Mouse (Mus musculus): Measurements from ENCODE around the gene Klhdc8a.
A peak's percentile ranks its signal among the peaks of the same experiment; 100 is the strongest.

Gene Klhdc8a

GRCm38 (mm10) chr1:132290921-132291675 is 7.3 kb upstream of the Klhdc8a start:
- no peak for DNase-seq (ENCODE audit: low spot score)

GRCm38 (mm10) chr1:132291706-132292105 is 6.7 kb upstream of the Klhdc8a start:
- no peak for DNase-seq (ENCODE audit: low spot score)

- DNase-seq (ENCODE audit: low spot score): no peak
Measured at GRCm38 (mm10) chr1:132292318-132293129, 5.9 kb upstream of the Klhdc8a start.

DNA sequence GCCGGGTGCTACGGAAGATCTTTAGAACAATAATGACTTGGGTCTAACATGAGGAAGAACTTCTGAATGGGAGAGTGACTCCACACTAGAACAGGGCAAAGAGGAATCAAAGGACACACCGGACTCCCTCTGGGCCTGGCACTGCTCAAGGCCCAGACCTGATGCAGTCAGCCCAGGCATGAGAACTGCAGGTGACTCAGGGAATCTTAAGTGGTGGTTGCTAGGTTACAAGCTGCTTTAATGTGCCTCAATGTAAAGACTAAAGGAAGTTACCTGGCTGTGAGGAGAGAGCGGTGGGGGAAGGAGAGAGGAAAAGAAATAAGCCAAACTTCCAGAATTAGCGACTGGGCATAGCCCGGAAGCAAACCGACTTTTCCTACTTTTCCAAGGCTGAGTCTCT is 2.9 kb upstream of the Klhdc8a start:
- no peak for DNase-seq (ENCODE audit: low spot score)

GRCm38 (mm10) chr1:132296051-132296450 is 2.4 kb upstream of the Klhdc8a start:
- no peak for DNase-seq (ENCODE audit: low spot score)

DNA sequence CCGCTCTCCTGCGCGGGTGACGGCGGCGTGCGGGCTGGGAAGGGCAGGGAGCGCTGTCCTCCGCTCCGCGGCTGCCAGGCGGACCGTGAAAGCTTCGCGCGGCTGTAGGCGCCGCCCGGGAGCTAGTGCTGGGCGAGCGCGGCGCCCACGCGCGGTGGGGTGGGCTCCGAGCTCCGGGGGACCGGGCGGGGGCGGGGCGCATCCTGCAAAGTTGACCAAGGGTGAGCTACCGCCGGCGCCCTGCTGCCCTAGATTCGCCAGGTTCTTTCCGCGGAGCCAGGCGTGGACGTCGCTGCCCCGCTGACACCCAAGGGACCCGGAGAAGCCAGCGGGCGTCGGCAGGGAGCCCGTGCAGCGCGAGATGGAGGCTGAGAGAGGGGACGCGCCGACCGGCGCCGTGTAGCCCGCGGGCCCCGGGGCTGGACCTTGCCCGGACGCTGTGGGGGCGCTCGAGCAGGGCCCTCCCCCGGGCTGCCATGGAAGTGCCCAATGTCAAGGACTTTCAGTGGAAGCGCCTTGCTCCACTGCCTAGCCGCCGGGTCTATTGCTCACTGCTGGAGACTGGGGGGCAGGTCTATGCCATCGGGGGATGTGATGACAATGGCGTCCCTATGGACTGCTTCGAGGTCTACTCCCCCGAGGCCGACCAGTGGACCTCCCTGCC is 507 bp downstream of the Klhdc8a start:
- no peak for DNase-seq (ENCODE audit: low spot score)

DNA sequence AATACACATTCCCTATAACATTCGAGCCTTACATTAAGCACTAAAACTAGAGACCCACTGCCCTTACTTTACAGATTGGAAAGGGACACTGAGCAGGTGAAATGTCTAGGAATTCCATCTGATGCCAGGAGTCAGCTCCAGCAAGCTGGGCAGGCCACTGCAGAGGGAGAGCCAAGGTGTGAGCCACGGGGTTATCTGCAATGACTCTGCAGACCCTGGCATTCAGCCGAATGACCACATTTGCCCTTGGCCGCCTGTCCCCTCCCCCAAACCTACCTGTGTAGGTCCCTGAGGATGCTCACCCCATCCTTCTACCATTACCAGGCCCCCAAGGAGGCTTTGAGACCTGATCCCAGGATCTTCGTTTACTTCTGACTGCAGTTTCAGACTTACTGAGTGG is 1.3 kb downstream of the Klhdc8a start:
- DNase-seq (ENCODE audit: low spot score): no peak

DNA sequence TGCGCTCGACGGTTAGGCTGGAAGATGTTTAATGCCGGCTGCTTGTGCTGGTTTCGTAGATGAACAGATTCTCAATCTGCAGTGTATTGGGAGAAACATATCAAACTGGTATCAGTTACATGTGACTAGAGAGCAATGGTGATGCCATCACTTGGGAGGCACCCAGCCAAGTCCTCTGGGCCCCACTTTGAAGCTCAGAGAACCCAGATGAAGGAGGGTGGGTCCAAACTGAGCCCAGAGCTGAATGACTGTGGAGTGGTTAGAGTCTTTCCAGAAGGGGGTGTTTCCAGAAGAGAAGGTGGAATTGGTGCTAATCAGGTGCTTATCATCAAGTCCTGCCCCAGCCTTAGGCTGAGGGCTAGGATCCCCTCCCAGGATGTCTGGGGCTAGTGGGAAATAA is 2.8 kb downstream of the Klhdc8a start:
- DNase-seq (ENCODE audit: low spot score): no peak

DNA sequence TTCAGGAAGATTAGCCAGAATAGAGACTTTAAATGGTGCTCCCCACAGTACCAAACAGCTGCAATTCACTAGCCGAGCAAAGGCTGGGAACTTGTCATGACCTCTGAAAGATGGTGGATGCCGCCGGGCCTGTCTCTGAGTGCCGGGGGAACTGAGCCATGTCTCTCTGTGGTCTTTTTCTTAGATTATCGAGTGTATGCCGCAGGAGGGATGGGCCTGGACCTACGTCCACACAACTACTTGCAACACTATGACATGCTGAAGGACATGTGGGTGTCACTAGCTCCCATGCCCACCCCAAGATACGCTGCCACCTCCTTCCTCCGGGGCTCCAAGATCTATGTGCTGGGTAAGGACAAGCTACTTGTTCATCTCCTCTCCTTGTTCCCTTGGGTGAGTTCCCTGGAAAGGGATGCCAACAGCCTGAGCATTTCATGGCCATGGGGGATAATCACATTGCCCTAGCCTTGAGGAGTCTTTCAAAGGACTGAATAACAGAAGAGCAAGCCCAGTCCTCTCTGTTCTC is 4.0 kb downstream of the Klhdc8a start:
- DNase-seq (ENCODE audit: low spot score): no peak

DNA sequence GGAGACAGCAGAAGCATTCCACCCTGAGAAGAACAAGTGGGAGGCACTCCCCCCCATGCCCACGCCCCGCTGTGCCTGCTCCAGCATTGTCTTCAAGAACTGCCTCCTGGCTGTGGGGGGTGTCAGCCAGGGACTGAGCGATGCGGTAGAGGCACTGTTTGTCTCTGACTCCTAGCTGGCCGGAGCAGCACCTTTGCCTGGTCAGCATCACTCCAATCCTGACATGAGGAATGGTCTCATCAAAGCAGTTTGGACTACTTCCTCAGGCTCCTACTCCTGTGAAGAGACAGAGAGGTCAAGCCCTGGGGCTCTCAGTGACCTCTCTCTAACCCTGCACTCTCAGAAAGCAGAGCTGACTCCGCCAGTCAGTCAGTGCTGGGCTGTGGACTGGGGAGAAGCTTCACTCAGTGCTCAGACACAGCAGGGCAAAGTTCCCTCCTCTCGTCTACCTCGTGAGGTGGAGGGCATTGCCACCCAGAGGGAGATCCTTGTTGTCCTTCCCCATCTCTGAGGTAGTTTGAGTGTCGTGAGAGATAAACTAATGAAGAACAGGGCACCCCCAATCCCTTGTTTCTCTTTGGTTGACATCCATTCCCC is 6.3 kb downstream of the Klhdc8a start:
- no peak for DNase-seq (ENCODE audit: low spot score)

DNA sequence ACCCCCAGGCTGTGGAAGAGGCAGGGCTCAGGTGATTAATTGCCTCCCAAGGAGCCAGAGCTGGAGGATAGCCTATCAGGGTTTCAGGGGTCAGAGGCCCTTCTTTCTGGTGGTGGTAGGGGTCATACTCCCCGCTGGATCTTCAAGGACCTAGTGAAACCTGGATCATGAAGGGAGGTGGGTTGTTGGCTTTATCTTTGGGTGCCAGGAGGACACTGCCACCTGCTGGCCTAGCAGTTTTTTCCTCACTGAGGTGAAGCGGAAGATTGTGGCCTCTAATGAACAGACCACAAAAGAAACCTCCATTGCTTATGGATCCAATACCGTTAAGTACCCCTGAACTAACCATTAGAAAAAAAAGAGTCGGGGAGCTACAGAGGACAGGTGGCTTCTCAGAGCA is 7.7 kb downstream of the Klhdc8a start:
- peak; percentile 57 for DNase-seq (ENCODE audit: low spot score)

- no peak for DNase-seq (ENCODE audit: low spot score)
Measured at GRCm38 (mm10) chr1:132306808-132307207, 8.4 kb downstream of the Klhdc8a start.

- no peak for DNase-seq (ENCODE audit: low spot score)
Measured at GRCm38 (mm10) chr1:132307962-132308361, 9.5 kb downstream of the Klhdc8a start.

GRCm38 (mm10) chr1:132308674-132309073 is 10.2 kb downstream of the Klhdc8a start:
- DNase-seq (ENCODE audit: low spot score): no peak

GRCm38 (mm10) chr1:132310754-132311153 is 12.3 kb downstream of the Klhdc8a start:
- no peak for DNase-seq (ENCODE audit: low spot score)

- no peak for DNase-seq (ENCODE audit: low spot score)
Measured at GRCm38 (mm10) chr1:132311174-132311859, 12.9 kb downstream of the Klhdc8a start.

DNA sequence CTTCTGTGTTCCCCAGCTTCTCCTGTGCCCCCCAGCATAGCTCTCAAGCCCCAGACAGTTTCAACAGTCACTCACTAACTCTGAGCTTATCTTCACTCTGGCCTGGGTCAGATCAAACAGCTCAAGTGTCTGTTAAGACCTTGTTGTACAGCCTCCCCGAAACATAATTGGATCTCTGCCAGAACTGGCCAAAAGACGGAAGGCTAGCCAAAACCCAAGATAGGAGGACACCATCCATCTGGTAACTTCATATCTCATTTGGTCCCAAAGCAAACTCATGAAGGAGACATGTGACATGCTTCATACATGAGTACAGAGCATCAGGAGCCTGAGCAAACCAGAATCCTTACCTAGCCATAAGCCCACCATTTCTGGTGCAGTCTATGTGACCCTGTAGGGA is 13.6 kb downstream of the Klhdc8a start:
- DNase-seq (ENCODE audit: low spot score): no peak

DNA sequence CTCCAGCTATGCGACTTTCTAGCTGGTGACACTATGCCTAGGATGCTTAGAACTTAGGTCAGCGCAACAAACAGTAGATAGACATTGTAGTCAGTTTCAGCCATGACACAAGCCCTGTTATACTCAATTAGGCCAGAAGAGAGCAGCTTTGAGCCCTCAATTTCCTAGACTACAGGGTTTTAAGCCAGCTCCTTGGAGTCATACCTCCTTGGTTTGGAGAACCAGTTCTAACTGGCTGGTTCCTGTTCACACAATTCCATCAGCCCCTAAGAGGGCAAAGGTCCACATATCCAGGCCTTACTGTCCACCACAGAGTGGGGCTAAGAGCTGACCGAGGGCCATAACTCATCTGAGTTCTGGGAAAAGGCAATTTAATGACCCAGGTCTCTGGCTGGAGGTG is 14.3 kb downstream of the Klhdc8a start:
- DNase-seq (ENCODE audit: low spot score): peak; percentile 73

GRCm38 (mm10) chr1:132315889-132316624 is 17.6 kb downstream of the Klhdc8a start, which contains the start of gene Nuak2:
Nuak2 (plus strand) TSS chr1:132316126.
- DNase-seq (ENCODE audit: low spot score): peak; percentile 74

- DNase-seq (ENCODE audit: low spot score): no peak
Measured at GRCm38 (mm10) chr1:132316625-132316994, 18.2 kb downstream of the Klhdc8a start.

- DNase-seq (ENCODE audit: low spot score): no peak
Measured at GRCm38 (mm10) chr1:132317413-132317812, 19.0 kb downstream of the Klhdc8a start.
